Mouse (Mus musculus) kidney, adult 8-10 months (tissue): ENCODE measurements around the gene Cwf19l2.
"Not testable (repeated sequence)": the region's sequence is repeated elsewhere in the genome, so short reads cannot be mapped to it uniquely, and the experiment has no call there.

Experiments used
- DNase-seq, 2 experiments: peaks; one replicate each; pipeline ENCODE4 v3.0.0; 2022

Cwf19l2 gene

DNA sequence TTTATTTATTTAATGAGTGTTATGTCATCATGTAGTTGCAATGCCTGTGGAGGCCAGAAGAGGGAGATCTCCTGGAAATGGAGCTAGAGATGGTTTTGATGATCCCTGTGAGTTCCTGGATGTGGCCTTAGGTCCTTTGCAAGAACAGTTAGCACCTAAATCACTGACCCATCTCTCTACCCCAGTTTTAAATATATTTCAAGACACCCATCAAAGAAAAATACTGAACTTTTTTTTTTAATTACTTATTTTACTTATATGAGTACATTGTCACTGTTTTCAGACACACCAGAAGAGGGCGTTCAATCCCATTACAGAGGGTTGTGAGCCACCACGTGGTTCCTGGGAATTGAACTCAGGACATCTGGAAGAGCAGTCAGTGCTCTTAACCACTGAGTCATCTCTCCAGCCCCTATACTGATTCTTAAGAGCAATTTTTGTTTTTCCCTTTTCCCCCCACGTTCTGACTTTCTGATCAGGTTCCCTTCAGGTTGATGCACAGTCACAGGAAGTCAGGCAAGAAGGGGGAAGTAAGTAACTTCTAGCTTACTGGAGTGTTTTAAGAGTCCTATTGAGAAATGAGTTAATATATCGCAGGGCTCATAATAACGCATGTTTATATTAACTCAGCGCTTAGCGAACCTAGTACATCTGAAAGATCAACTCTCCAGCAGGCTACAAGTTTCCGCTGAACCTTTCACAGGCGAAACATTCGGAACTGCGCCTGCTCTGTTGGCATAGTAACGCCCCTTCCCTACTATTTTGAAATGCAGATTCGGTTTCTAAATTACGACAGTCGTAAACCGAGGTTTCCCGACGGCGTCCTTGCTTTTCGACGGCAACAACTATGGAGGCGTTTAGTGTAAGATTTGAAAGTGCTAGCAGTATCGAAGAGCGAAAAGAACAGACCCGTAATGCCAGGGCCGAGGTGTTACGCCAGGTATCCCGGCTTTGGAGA is at the start of gene Cwf19l2:
TSS of gene Cwf19l2 (plus strand) at position 342 of the 958 bp plus-strand sequence.
- DNase-seq: peak; percentile 88 to 91

DNA sequence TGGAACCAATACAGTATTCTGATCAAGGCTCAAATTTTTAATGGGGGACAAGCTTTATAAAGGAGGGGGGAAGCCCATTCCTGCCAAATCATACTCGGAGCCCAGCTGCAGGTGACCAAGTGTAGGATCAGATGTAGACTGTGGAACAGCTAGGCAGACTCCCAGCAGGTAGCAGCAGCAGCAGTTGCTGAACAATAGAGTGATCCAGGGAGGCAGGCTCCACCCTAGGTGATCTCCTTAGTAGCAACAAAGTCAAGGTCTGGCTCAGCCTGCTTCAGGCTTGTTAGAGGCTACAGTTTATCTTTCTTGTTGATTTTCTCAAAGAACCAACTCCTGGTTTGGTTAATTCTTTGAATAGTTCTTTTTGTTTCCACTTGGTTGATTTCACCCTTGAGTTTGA is 27.1 kb upstream of the Cwf19l2 start:
- not testable (repeated sequence) for DNase-seq

DNA sequence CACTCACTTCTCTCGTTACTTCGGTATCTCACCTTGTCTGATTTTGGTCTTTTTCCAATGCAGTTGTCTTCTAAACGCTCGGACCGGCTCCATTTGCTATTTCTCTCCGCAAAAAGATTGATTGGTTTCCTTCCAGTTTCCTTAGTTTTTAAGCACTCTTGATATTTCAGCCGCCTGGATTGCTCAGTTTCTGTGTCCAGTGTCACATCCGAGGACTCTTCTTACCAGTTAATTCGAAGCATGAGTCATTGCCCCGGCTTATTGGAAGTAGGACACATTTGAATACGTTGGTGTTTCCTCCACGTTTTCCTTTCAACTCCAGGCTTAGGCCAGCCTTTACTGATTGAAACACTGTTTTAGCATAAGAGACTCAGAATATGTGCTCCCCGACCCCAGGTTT is 980 bp downstream of the Cwf19l2 start:
- DNase-seq: peak in 1 of 2 experiments; percentile 9

DNA sequence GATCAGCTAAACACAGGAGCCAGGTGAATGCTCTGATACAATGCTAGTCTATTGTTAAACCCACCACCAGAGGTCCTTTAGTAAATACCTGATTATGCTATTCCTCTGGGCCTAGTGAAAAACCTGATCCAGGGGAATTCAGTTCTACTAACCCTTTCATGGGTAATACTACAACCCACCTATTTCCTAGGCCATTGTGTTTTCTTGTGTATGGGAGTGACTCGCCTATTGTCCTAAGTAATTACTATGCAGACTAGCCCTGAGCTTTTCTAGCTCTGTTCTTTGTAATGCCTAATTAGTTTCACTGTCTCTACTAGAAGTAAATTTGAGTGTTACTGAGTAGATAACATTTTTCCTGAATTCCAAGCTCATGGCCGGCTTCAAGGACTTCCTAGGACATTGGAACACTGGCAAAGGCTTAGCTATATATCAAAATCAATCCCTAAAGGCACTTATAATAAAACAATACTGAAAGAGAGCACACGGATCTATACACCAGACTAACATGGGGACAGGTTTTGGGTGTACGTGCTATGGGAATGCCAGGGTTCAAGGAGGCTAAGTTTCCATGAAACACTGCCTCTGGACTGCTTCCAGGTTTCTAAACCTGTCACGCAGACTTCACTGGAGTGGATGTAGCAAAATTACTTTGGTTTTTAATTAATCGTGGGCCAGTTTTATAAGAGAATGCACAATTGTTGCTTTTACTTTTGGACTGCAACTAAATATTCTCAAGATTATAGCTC is 36.3 kb downstream of the Cwf19l2 start:
- DNase-seq: not testable (repeated sequence)

DNA sequence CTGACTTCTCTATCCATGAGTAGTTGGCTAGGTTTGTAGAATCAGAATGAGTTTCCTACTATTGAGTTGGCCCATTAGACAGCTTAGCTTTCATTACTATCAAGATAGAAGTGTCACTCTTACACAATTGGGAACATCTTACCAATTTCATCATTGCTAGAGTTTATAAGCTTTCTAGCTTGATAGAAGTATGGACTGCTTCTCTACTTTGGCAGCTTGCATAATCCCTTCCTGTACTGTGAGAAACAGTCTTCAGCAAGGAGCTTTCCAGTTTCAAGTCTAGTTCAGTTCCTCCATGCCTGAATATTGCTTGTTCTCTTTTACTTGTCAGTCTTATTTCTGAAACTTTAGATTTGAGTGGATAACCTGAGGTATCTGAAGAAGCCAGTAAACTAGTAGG is 68.5 kb downstream of the Cwf19l2 start:
- no peak for DNase-seq

DNA sequence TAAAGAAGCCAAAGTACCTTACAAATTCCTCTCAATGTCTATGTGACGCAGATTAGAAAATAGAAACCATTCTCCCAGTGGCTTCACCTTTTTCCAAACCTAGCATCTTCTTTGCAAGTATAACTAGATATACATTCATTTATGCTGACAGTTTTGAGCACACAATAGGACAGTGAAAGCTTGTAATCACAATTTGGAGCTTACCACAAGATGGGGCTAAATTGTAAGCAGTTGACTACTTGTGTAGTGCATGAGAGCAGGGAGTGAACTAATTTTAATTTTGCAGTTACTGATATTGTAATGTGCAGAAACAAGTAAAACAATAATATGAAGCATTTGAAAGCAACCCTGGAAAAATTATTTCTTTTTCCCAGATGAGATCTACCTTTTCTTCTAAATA is 115.3 kb downstream of the Cwf19l2 start:
- DNase-seq: no peak

DNA sequence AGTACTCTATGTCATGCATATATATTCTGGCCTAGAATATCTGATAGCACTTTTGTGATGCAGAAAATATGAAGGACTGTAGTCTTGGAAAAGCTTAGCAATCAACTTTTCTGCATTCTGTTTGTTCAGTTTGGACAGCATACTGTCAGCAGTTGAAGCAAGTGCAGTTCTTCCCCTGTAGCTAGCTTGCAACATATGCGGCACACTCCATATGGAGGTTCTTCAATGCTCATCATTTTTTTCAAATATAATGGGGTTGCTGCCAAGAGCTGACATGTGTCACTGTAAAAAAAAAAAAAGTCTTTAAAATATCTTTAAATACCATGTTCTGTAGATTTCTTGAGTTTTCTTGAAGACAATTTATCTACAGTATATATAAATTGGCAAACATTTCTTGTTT is 115.8 kb downstream of the Cwf19l2 start:
- no peak for DNase-seq

DNA sequence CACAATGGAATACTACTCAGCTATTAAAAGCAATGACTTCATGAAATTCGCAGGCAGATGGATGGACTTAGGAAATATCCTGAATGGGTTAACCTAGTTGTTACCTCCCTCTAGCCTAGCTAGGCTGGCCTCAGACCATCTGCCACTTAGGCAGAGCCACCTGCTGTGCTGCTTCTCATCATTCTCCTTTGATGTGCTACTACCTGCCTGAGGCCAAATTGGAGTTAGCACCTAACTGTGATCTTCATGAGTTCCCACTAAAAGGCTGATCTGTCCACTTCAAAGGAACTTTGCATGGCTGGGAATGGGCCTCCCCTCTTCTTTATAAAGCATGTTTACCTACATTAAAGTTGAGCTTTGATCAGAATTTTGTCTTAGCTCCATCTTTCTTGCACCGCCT is 117.6 kb downstream of the Cwf19l2 start:
- no peak for DNase-seq
